Mouse (Mus musculus) hematopoietic stem cell, adult 5-6 weeks (primary cell): ENCODE measurements around the gene Ccdc155. TPM values are rescaled to one million over a fixed set of nuclear protein-coding genes. Genes with fewer than 3 reads are reported as not detected.

ENCODE experiments used
- ATAC-seq, 2 experiments: fragments of 125-278 bp in 1 of 2; replicated peaks in 1 of 2; 2 replicates each; pipeline ENCODE4 v1.8.0; 2016 to 2017; ENCODE audit warnings: inconsistent platforms in 2 of 2, mild to moderate bottlenecking in 2 of 2, moderate number of reproducible peaks in 2 of 2, low read depth in 1 of 2, moderate TSS enrichment in 1 of 2; ENCODE audit not compliant: low FRiP score in 2 of 2, poor library complexity in 2 of 2, severe bottlenecking in 2 of 2, insufficient read depth in 1 of 2, low TSS enrichment in 1 of 2
- total RNA-seq: library from RNA; stranded (forward); fragments of 172-1452, 232-1000 nt; gene quantifications from 2 replicates; pipeline ENCODE4 v1.2.3, GENCODE M21; 2017

Ccdc155 gene
- total RNA-seq, 1 experiment from 2014 or later, result 0.60 TPM

- ATAC-seq, result no peak
Observed at GRCm38 (mm10) chr7:45141319-45141718, 63.4 kb downstream of the Ccdc155 start.

- ATAC-seq, result no peak
Observed at GRCm38 (mm10) chr7:45139904-45140723, 64.6 kb downstream of the Ccdc155 start.

- ATAC-seq, result no peak
Observed at GRCm38 (mm10) chr7:45138403-45138802, 66.3 kb downstream of the Ccdc155 start.

- ATAC-seq, result peak; percentile 64 to 80
Observed at GRCm38 (mm10) chr7:45137171-45138006, 67.3 kb downstream of the Ccdc155 start.

- ATAC-seq, result peak; percentile 68 to 74
Observed at GRCm38 (mm10) chr7:45135993-45136567, 68.6 kb downstream of the Ccdc155 start, which contains the start of the genes Gm45713 and Flt3l. Gene Gm45713 (minus strand): TSS chr7:45136231. Gene Flt3l (minus strand): TSS chr7:45136432.

GRCm38 (mm10) chr7:45135370-45135769 is 69.3 kb downstream of the Ccdc155 start:
- ATAC-seq, result no peak

- 0 out of 4 replicates have a peak, but pooled peaks of 1 of the 2 experiments have one; percentile 10 for ATAC-seq
Observed at GRCm38 (mm10) chr7:45134544-45135026, 70.1 kb downstream of the Ccdc155 start.

Other genes starting within 250 kb of the Ccdc155 start
- 0.20 TPM in 1 of 2 replicates, not detected in the other for gene Cpt1c, start 230.0 kb downstream of the Ccdc155 start, total RNA-seq
- 156 and 185 TPM in 2 replicates for gene Prmt1, start 218.3 kb downstream of the Ccdc155 start, total RNA-seq
- 75.7 and 137 TPM in 2 replicates for gene Irf3, start 207.2 kb downstream of the Ccdc155 start, total RNA-seq
- gene Bcl2l12, start 206.2 kb downstream of the Ccdc155 start, total RNA-seq, result 19.8 and 35.1 TPM in 2 replicates
- 11.3 and 13.8 TPM in 2 replicates for gene Scaf1, start 188.5 kb downstream of the Ccdc155 start, total RNA-seq
- 1.9 and 9.0 TPM in 2 replicates for gene Rras, start 186.9 kb downstream of the Ccdc155 start, total RNA-seq
- gene Prr12, start 152.0 kb downstream of the Ccdc155 start, total RNA-seq, result 3.9 and 4.6 TPM in 2 replicates
- 56.2 and 72.8 TPM in 2 replicates for gene Nosip, start 142.5 kb downstream of the Ccdc155 start, total RNA-seq
- 6.6 and 6.7 TPM in 2 replicates for gene Prrg2, start 142.2 kb downstream of the Ccdc155 start, total RNA-seq
- gene Rcn3, start 112.7 kb downstream of the Ccdc155 start, total RNA-seq, result 41.8 and 52.6 TPM in 2 replicates
- gene Fcgrt, start 101.0 kb downstream of the Ccdc155 start, total RNA-seq, result 15.3 and 23.1 TPM in 2 replicates
- 1,545 and 1,649 TPM in 2 replicates for gene Rps11, start 80.5 kb downstream of the Ccdc155 start, total RNA-seq
- gene Rpl13a, start 76.1 kb downstream of the Ccdc155 start, total RNA-seq, result 3,499 and 4,043 TPM in 2 replicates
- gene Gm45713, start 68.7 kb downstream of the Ccdc155 start, total RNA-seq, result 0.35 and 0.56 TPM in 2 replicates
- 15.7 and 18.9 TPM in 2 replicates for gene Flt3l, start 68.5 kb downstream of the Ccdc155 start, total RNA-seq
- 38.0 and 60.7 TPM in 2 replicates for gene Pih1d1, start 50.6 kb downstream of the Ccdc155 start, total RNA-seq
- 25.0 and 32.6 TPM in 2 replicates for gene Aldh16a1, start 50.3 kb downstream of the Ccdc155 start, total RNA-seq
- 1.0 TPM in 1 of 2 replicates, not detected in the other for gene Slc17a7, start 40.9 kb downstream of the Ccdc155 start, total RNA-seq
- gene Gfy, start 25.3 kb downstream of the Ccdc155 start, total RNA-seq, result not detected in 2 replicates
- gene Pth2, start 23.9 kb downstream of the Ccdc155 start, total RNA-seq, result not detected in 2 replicates
- 37.0 TPM in 2 replicates for gene Dkkl1, start 7.3 kb upstream of the Ccdc155 start, total RNA-seq
- 5.1 and 9.9 TPM in 2 replicates for gene Tead2, start 10.9 kb upstream of the Ccdc155 start, total RNA-seq
- 76.4 and 103 TPM in 2 replicates for gene Cd37, start 34.2 kb upstream of the Ccdc155 start, total RNA-seq
- not detected in 2 replicates for gene Slc6a16, start 36.2 kb upstream of the Ccdc155 start, total RNA-seq
- gene Slc6a21, start 72.6 kb upstream of the Ccdc155 start, total RNA-seq, result 0.19 TPM in 1 of 2 replicates, not detected in the other
- 3.2 and 10.8 TPM in 2 replicates for gene Trpm4, start 128.9 kb upstream of the Ccdc155 start, total RNA-seq
- not detected in 2 replicates for gene Hrc, start 130.4 kb upstream of the Ccdc155 start, total RNA-seq
- gene Ppfia3, start 162.1 kb upstream of the Ccdc155 start, total RNA-seq, result not detected in 2 replicates
- 3.2 TPM in 1 of 2 replicates, not detected in the other for gene Lin7b, start 165.7 kb upstream of the Ccdc155 start, total RNA-seq
- gene Snrnp70, start 190.8 kb upstream of the Ccdc155 start, total RNA-seq, result 498 and 589 TPM in 2 replicates
- gene Kcna7, start 200.8 kb upstream of the Ccdc155 start, total RNA-seq, result not detected in 2 replicates
- gene Ntf5, start 208.8 kb upstream of the Ccdc155 start, total RNA-seq, result 0.79 TPM in 1 of 2 replicates, not detected in the other
- gene Lhb, start 215.9 kb upstream of the Ccdc155 start, total RNA-seq, result not detected in 2 replicates
- gene Gys1, start 230.0 kb upstream of the Ccdc155 start, total RNA-seq, result 8.5 and 11.3 TPM in 2 replicates
- gene Ruvbl2, start 233.2 kb upstream of the Ccdc155 start, total RNA-seq, result 134 and 137 TPM in 2 replicates